Comparison of ENCODE assay signal across 10 mouse cellular contexts in the genomic region with DNA sequence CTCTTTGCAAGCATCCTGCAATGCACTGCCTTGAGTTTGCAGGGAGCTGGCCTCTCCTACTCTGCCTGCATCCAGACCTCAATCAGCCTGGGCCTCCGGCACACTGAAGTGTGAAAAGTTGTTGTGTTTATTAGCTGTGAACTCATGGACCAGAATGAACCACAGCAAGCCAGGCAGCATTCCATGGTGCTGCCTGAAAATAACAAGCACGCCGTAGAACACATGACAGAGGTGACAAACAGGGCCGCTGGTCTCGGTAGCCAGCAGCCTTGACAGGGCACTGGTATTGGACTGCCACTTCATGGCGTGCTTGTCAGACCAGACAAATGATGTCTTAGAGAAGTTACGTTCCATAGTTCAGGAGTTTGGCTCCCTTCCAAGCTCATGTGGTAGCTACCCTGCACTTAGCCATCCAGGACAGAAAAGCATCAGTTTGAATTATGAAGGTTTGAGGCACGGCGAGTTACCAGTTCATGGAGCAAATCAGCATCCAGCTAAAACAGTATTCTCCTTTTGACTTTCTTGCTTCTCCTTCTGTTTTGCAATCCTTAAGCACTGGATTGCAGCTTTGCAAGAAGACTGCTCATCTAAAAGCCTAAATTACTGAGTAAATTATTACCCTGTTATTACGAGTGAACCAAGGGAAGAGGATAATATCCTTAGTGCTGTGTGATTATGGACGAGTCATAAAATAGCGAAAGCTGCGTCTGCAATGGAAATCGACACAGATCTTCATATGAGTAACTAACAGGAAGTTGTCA.
A peak's percentile ranks its signal among the peaks of the same experiment; 100 is the strongest.
DNase-seq lines count a peak whose midpoint lies in the region; ATAC-seq and TF ChIP-seq lines count a peak whose summit lies in the region.
"Had no signal": no experiment of that assay in that cellular context is flagged by ENCODE, and none has a peak within 500 bp of the region (broad histone marks: within the 10 kb centered on the region; RNA-seq: fewer than 3 reads in every experiment).

No protein-coding gene starts in this region.

- no peak overlapping the region for H3K4me2 ChIP-seq in midbrain, postnatal 0 days (ENCODE audit: low read depth, low read length, poor library complexity, severe bottlenecking)
- no peak overlapping the region for H3K4me2 ChIP-seq in midbrain, embryonic 15.5 days
- H3K4me2 ChIP-seq: stomach, embryonic 15.5 days had no signal

- H3K27ac ChIP-seq in midbrain, postnatal 0 days (ENCODE audit: low read depth, low read length), result 0 out of 2 replicates have a peak overlapping the region, but pooled peaks have one; percentile 9
- H3K27ac ChIP-seq in midbrain, embryonic 15.5 days, result no peak overlapping the region
- H3K27ac ChIP-seq in olfactory bulb, adult 2 months (ENCODE audit: insufficient read depth, low read depth, low read length), result peak overlapping the region; percentile 83
- H3K27ac ChIP-seq: liver, embryonic 14.5 days; stomach, embryonic 15.5 days had no signal

- WGBS in midbrain, postnatal 0 days, result 68% methylated on average over 14 of the region's 14 CpGs
- 72% methylated on average over 14 of the region's 14 CpGs for WGBS in midbrain, embryonic 15.5 days
- 22% methylated on average over 14 of the region's 14 CpGs for WGBS in olfactory bulb, adult 2 months

- H3K27me3 ChIP-seq in midbrain, postnatal 0 days (ENCODE audit: insufficient read depth, low read length), result no peaks in the 10 kb centered on the region
- H3K27me3 ChIP-seq in midbrain, embryonic 15.5 days (replicated peaks), result no peaks in the 10 kb centered on the region
- H3K27me3 ChIP-seq: stomach, embryonic 15.5 days had no signal

- peaks cover 3% of the 10 kb centered on the region; the same call in 1 of the 2 replicates for H3K4me1 ChIP-seq in midbrain, postnatal 0 days (ENCODE audit: insufficient read depth, low read length)
- H3K4me1 ChIP-seq in midbrain, embryonic 15.5 days, result peaks cover 20% of the 10 kb centered on the region
- peaks cover 17% of the 10 kb centered on the region for H3K4me1 ChIP-seq in olfactory bulb, adult 2 months (ENCODE audit: control insufficient read depth, insufficient read depth, low read length)

- TF ChIP-seq CTCF in midbrain, postnatal 0 days (IDR thresholded peaks at IDR 0.05), result no peak
- no peak for TF ChIP-seq CTCF in olfactory bulb, adult 2 months (IDR thresholded peaks at IDR 0.05; ENCODE audit: insufficient read depth, low read depth, low read length)

- H3K4me3 ChIP-seq in midbrain, postnatal 0 days (ENCODE audit: low read depth, low read length), result no peak overlapping the region
- no peak overlapping the region for H3K4me3 ChIP-seq in midbrain, embryonic 15.5 days
- no peak overlapping the region for H3K4me3 ChIP-seq in olfactory bulb, adult 2 months (ENCODE audit: insufficient read depth, low read depth, low read length)
- H3K4me3 ChIP-seq: stomach, embryonic 15.5 days had no signal

- peak; percentile 30 to 44 for DNase-seq in cerebellum, postnatal 25 days
- no peak for DNase-seq in cerebellum, adult 9-10 months
- peak; percentile 46 for DNase-seq in midbrain, postnatal 0 days (ENCODE audit: low spot score)
- peak; percentile 20 to 40 for DNase-seq in kidney, adult 8-10 months
- no peak for DNase-seq in thymus, postnatal 36 days
- no peak for DNase-seq in frontal cortex, adult 2 months (ENCODE audit: extremely low spot score in 1 of 2, low spot score in 1 of 2)

- ATAC-seq in midbrain, postnatal 0 days (ENCODE audit: low FRiP score), result 0 out of 2 replicates have a peak, but pooled peaks have one; percentile 13
- no peak for ATAC-seq in midbrain, embryonic 15.5 days (replicated peaks)

- no peaks in the 10 kb centered on the region for H3K36me3 ChIP-seq in midbrain, postnatal 0 days (ENCODE audit: insufficient read depth, low read length)
- no peaks in the 10 kb centered on the region for H3K36me3 ChIP-seq in midbrain, embryonic 15.5 days (replicated peaks)
- H3K36me3 ChIP-seq: stomach, embryonic 15.5 days had no signal

- no peak overlapping the region for H3K9ac ChIP-seq in midbrain, postnatal 0 days (replicated peaks; ENCODE audit: low read length, poor library complexity, severe bottlenecking)
- no peak overlapping the region for H3K9ac ChIP-seq in midbrain, embryonic 15.5 days
- H3K9ac ChIP-seq: liver, embryonic 14.5 days; stomach, embryonic 15.5 days had no signal

- no peak for TF ChIP-seq POLR2A in olfactory bulb, adult 2 months (IDR thresholded peaks at IDR 0.05; ENCODE audit: insufficient read depth, low read depth, low read length)

- no peaks in the 10 kb centered on the region for H3K9me3 ChIP-seq in midbrain, postnatal 0 days (ENCODE audit: low read length)
- H3K9me3 ChIP-seq in midbrain, embryonic 15.5 days, result no peaks in the 10 kb centered on the region
- H3K9me3 ChIP-seq: stomach, embryonic 15.5 days had no signal

Comparison
In these comparisons a context has a peak if more than half of its experiments do, and no peak if none do; other contexts are left out.
1. DNase-seq: peak in cerebellum, postnatal 25 days (2 of 2), midbrain, postnatal 0 days (single experiment) and kidney, adult 8-10 months (2 of 2); none in cerebellum, adult 9-10 months (single experiment), thymus, postnatal 36 days (0 of 2) and frontal cortex, adult 2 months (0 of 2).